Mouse (Mus musculus): ENCODE results near the gene Iqca. TPM values are rescaled to one million over a fixed set of nuclear protein-coding genes. Genes with fewer than 3 reads are reported as not detected.

Iqca gene
- polyA plus RNA-seq (2012; ENCODE audit: insufficient read depth, insufficient read length, missing spikeins) = not detected in 2 replicates

DNA sequence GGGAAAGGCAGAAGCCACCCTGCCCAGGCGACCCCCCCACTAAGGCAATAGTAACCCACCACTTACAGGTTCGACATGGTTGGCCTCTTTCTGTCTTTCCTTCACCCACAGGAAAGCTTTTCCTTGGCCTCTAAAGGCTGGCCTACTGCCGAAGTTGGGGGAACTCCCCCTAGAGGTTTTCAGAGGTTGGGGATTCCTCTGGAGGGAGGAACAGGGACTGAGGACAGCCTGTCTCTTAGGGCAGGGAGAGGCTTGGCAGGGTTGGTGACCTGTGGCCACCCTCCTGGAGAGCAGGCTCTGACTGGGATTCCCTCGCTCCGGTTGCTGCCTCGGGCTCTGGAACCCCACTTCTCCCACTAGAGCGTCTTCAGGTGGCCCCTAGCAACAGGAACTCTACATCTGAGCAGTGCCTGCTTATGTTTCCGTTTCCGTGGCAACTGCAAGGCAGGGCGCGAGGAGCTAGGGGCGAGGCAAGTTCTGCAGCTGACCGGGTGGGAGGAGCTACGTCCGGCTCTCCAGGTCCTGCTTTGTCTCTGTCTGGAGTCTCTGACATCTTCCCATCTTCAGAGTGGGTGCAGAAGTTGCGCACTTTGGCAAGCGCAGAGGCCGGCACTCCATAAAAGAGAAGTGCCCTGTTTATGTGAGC is at the start of gene Iqca:
Gene Iqca (minus strand): TSS at position 303 of the 646 bp plus-strand sequence.
- H3K4me3 ChIP-seq (ENCODE audit: insufficient read depth, low read depth, low read length) = no peak within 1 kb of the TSS
- H3K27ac ChIP-seq (replicated peaks; ENCODE audit: low read depth, low read length) = no peak within 1 kb of the TSS
- no peaks in the 10 kb centered on the region for H3K4me1 ChIP-seq (ENCODE audit: control insufficient read depth, insufficient read depth, insufficient read length, low read length)

GRCm38 (mm10) chr1:90202207-90202978 is 49.2 kb upstream of the Iqca start:
- Histone ChIP-seq H3K4me3 (ENCODE audit: insufficient read depth, low read depth, low read length) (no peak overlapping the region), H3K4me1 (ENCODE audit: control insufficient read depth, insufficient read depth, insufficient read length, low read length) (peaks cover 7% of the 10 kb centered on the region; the same call in 1 of the 2 replicates), H3K27ac (replicated peaks; ENCODE audit: low read depth, low read length) (no peak overlapping the region)

DNA sequence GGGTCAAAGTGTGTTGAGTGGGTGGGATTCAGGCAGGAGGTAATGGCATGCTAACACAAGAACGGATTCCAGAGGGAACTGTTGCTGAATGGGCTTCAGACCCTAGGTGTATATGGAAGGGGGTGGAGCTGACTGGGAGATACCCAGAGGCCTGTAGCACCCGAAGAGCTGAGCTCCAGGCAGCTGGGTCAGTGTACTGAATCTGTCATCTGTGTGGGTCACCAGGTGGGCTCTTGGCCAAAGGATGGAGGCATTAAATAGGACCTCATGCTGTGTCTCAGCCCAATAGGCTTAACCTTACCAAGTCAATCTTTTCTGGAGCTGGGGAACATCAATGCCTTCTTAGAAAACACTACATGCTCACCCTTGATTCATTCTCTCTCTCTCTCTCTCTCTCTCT is 48.5 kb upstream of the Iqca start:
- Histone ChIP-seq H3K4me3 (ENCODE audit: insufficient read depth, low read depth, low read length) (no peak overlapping the region), H3K27ac (replicated peaks; ENCODE audit: low read depth, low read length) (peak overlapping the region; percentile 71), H3K4me1 (ENCODE audit: control insufficient read depth, insufficient read depth, insufficient read length, low read length) (peaks cover 7% of the 10 kb centered on the region; the same call in 1 of the 2 replicates)

DNA sequence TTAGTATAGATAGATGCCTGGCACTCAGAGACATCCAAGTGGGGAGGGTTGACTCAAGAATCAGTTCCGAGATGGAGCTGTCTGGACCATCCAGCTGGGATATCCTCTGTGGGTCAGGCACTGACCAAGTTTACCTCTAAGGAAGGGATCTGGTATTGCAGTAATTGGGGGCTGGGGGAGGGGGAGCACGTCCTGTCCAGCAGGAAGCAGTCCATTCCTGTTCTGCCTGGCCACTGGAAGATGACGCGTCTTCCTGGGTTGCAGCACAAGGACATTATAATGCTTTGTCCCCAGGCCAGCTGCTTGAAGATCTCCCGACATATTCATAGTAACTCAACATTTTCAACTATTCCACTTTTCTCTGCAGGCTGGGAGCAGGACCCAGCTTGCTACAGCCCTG is 48.0 kb upstream of the Iqca start:
- no peak overlapping the region for H3K4me3 ChIP-seq (ENCODE audit: insufficient read depth, low read depth, low read length)
- peaks cover 7% of the 10 kb centered on the region; the same call in 1 of the 2 replicates for H3K4me1 ChIP-seq (ENCODE audit: control insufficient read depth, insufficient read depth, insufficient read length, low read length)
- peak overlapping the region; percentile 71 for H3K27ac ChIP-seq (replicated peaks; ENCODE audit: low read depth, low read length)

- H3K4me1 ChIP-seq (ENCODE audit: control insufficient read depth, insufficient read depth, insufficient read length, low read length) = peaks cover 2% of the 10 kb centered on the region; the same call in 1 of the 2 replicates
- H3K4me3 ChIP-seq (ENCODE audit: insufficient read depth, low read depth, low read length) = no peak overlapping the region
- H3K27ac ChIP-seq (replicated peaks; ENCODE audit: low read depth, low read length) = no peak overlapping the region
Observed at GRCm38 (mm10) chr1:90189046-90189445, 35.8 kb upstream of the Iqca start.

GRCm38 (mm10) chr1:90186874-90187273 is 33.7 kb upstream of the Iqca start:
- no peak overlapping the region for H3K4me3 ChIP-seq (ENCODE audit: insufficient read depth, low read depth, low read length)
- H3K4me1 ChIP-seq (ENCODE audit: control insufficient read depth, insufficient read depth, insufficient read length, low read length) = peaks cover 2% of the 10 kb centered on the region; the same call in 1 of the 2 replicates
- H3K27ac ChIP-seq (replicated peaks; ENCODE audit: low read depth, low read length) = no peak overlapping the region

DNA sequence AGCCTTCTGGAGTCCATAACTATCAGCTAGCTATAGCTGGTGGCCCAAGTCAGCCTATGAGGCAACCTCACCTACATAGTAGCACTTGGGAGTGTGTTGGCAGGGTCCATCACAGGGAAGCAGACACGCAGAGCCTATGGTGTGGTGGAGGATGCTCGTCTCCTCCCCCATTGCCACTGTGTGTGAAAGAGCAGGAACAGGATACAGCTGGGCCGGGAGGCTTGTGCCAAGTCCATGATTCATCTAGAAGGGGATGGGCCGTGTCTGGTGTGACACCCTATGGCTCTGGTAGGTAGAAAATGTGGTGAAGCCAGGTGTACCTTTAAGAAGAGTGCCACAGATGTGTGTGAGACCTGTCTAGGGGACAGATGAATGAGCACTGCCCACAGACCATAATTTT is 33.0 kb upstream of the Iqca start:
- H3K4me1 ChIP-seq (ENCODE audit: control insufficient read depth, insufficient read depth, insufficient read length, low read length) = peaks cover 2% of the 10 kb centered on the region; the same call in 1 of the 2 replicates
- H3K4me3 ChIP-seq (ENCODE audit: insufficient read depth, low read depth, low read length) = no peak overlapping the region
- H3K27ac ChIP-seq (replicated peaks; ENCODE audit: low read depth, low read length) = no peak overlapping the region

DNA sequence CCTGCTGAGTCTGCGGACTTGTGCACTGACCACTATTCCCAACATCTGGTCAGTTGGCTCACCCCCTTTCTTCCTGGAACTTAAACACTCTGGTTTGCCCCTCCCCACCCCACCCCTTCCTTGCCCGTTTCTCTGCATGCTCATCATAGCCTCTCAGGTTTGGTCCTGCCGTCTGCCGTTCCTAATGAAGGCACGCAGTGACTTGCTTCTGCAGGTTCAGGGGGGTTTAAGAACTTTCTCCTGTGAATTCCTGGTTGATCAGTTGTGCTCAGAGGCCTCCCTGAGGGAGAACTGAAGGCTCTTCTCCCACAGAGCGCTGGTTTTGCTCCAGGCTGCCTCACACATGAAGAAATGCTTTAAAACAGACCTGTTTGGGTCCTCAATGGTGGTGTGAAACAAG is 30.4 kb upstream of the Iqca start:
- peaks cover 2% of the 10 kb centered on the region; the same call in 1 of the 2 replicates for H3K4me1 ChIP-seq (ENCODE audit: control insufficient read depth, insufficient read depth, insufficient read length, low read length)
- H3K4me3 ChIP-seq (ENCODE audit: insufficient read depth, low read depth, low read length) = no peak overlapping the region
- no peak overlapping the region for H3K27ac ChIP-seq (replicated peaks; ENCODE audit: low read depth, low read length)

GRCm38 (mm10) chr1:90182521-90182920 is 29.3 kb upstream of the Iqca start:
- H3K4me1 ChIP-seq (ENCODE audit: control insufficient read depth, insufficient read depth, insufficient read length, low read length) = peaks cover 2% of the 10 kb centered on the region; the same call in 1 of the 2 replicates
- H3K4me3 ChIP-seq (ENCODE audit: insufficient read depth, low read depth, low read length) = no peak overlapping the region
- no peak overlapping the region for H3K27ac ChIP-seq (replicated peaks; ENCODE audit: low read depth, low read length)

DNA sequence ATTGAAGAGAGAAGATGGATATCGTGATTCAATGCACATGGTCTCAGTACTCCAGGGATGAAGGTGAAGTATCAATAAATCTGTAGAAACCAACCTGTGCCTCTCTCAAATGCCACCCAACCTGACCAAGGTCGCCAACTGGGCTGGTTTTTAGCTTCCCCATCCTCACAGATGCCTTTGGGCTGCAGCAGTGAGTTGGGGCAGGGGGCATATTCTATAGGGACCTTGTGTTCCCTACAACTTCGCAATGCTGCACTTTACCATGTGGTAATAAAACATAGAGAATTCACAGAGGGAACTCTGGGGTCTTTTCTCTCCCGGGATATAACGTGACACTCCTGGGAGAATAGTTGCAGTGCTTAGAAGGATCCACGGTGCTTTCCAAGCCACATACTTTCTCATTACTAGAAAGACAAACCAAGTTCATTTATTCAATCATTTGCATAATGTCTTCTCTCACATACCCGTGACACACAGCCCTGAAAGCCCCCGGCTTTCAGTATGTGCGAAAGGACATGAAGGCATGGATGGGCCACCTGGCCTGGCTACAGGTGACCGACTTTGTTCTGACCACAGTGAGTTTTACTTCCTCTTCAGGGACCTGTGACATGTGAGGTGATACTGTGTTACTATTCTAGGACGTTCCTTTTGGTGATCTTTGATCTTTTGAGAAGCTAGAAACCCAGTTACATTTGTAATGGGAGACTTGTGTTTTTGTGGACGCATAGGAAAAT is 27.9 kb upstream of the Iqca start:
- no peak overlapping the region for H3K4me3 ChIP-seq (ENCODE audit: insufficient read depth, low read depth, low read length)
- no peak overlapping the region for H3K27ac ChIP-seq (replicated peaks; ENCODE audit: low read depth, low read length)
- peaks cover 2% of the 10 kb centered on the region; the same call in 1 of the 2 replicates for H3K4me1 ChIP-seq (ENCODE audit: control insufficient read depth, insufficient read depth, insufficient read length, low read length)

GRCm38 (mm10) chr1:90180479-90180878 is 27.3 kb upstream of the Iqca start:
- Histone ChIP-seq H3K4me3 (ENCODE audit: insufficient read depth, low read depth, low read length) (no peak overlapping the region), H3K27ac (replicated peaks; ENCODE audit: low read depth, low read length) (no peak overlapping the region), H3K4me1 (ENCODE audit: control insufficient read depth, insufficient read depth, insufficient read length, low read length) (no peaks in the 10 kb centered on the region)

DNA sequence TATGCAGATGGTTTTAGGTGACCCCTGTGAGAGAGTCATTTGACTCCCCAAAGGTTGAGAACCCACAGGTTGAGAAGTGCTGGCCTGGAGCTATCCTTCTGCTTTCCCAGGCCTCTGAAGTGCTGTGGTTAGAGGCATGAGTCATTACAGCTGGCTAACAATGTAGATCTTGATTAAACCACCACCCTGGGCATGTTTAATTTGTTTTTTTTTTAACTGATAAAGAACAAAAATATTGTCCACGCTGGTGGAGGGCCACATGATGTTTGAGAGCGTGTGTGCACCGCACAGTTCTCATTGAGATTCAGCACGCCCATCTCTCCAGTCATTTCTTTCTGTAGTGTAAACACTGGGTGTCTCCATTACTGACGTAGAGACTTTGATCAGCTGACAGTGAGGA is 24.8 kb upstream of the Iqca start:
- Histone ChIP-seq H3K4me1 (ENCODE audit: control insufficient read depth, insufficient read depth, insufficient read length, low read length) (no peaks in the 10 kb centered on the region), H3K27ac (replicated peaks; ENCODE audit: low read depth, low read length) (no peak overlapping the region), H3K4me3 (ENCODE audit: insufficient read depth, low read depth, low read length) (no peak overlapping the region)

DNA sequence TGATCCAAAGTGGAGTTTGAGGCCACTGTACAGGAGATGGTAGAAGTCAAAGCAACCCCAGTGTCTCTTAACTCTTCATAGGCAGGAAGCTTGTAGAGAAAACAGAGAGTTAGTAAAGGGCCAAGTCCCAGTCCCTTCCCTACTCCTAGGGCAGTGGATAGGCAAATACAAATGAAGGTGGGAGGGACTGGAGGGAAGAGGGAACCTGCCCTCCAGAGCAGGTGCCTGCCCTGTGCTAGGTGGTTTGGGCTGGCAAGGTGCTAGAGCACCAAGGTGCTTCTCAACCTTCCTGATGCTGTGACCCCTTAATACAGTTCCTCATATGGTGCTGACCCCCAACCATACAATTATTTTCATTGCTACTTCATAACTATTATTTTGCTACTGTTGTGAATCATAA is 24.4 kb upstream of the Iqca start:
- Histone ChIP-seq H3K4me1 (ENCODE audit: control insufficient read depth, insufficient read depth, insufficient read length, low read length) (no peaks in the 10 kb centered on the region), H3K27ac (replicated peaks; ENCODE audit: low read depth, low read length) (no peak overlapping the region), H3K4me3 (ENCODE audit: insufficient read depth, low read depth, low read length) (no peak overlapping the region)

DNA sequence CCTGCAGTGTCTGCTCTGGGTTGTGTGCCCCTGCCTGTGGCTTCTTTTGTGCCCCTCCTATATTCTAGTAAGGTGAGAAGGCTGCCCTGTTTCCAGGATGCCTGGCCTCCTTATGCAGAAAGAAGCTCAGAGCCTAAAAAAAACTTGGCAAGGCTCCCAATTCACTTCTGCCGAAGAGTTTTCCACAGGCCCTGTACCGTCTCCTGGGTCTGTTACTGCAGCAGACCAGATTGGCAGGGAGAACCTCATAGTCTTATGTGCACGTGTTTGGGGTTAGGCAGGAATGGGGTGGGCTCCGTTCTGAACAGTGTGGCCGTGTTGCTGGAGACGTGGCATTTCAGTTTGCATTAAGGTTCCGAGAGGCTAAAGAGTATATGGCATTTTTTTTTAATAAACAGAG is 23.0 kb upstream of the Iqca start:
- Histone ChIP-seq H3K4me3 (ENCODE audit: insufficient read depth, low read depth, low read length) (no peak overlapping the region), H3K27ac (replicated peaks; ENCODE audit: low read depth, low read length) (no peak overlapping the region), H3K4me1 (ENCODE audit: control insufficient read depth, insufficient read depth, insufficient read length, low read length) (no peaks in the 10 kb centered on the region)

GRCm38 (mm10) chr1:90174338-90174737 is 21.1 kb upstream of the Iqca start:
- Histone ChIP-seq H3K4me1 (ENCODE audit: control insufficient read depth, insufficient read depth, insufficient read length, low read length) (no peaks in the 10 kb centered on the region), H3K27ac (replicated peaks; ENCODE audit: low read depth, low read length) (no peak overlapping the region), H3K4me3 (ENCODE audit: insufficient read depth, low read depth, low read length) (no peak overlapping the region)
